Mouse (Mus musculus) hindbrain, postnatal 0 days (tissue): Measurements from ENCODE around the gene Asap2. TPM values are rescaled to one million over a fixed set of nuclear protein-coding genes. Genes with fewer than 3 reads are reported as not detected.

Source experiments
- ATAC-seq: fragments of 200-750 bp; cut with Nextera tagmentation; 2 replicates; pipeline ENCODE4 v1.8.0; 2017; ENCODE audit warnings: mild to moderate bottlenecking, moderate TSS enrichment, moderate library complexity
- DNase-seq: peaks from one replicate; pipeline ENCODE4 v3.0.0-alpha.2; 2015; ENCODE audit warnings: low spot score
- H3K27ac ChIP-seq: fragments of 300-500 bp; sonication (generic); 2 replicates; pipeline ENCODE4 v1.5.1; 2014; ENCODE audit warnings: mild to moderate bottlenecking
- H3K27me3 ChIP-seq: fragments of 300-500 bp; sonication (generic); 2 replicates; pipeline ENCODE4 v1.6.1; 2014; ENCODE audit warnings: low read length, mixed read lengths; ENCODE audit not compliant: insufficient read depth
- H3K36me3 ChIP-seq: fragments of 300-500 bp; sonication (generic); 2 replicates; pipeline ENCODE4 v1.6.1; 2014; ENCODE audit warnings: low read length, mixed read lengths; ENCODE audit not compliant: insufficient read depth
- H3K4me1 ChIP-seq: fragments of 300-500 bp; sonication (generic); 2 replicates; pipeline ENCODE4 v1.6.1; 2014; ENCODE audit warnings: antibody characterized with exemption, low read length, mixed read lengths; ENCODE audit not compliant: insufficient read depth
- H3K4me2 ChIP-seq: fragments of 300-500 bp; sonication (generic); 2 replicates; pipeline ENCODE4 v1.6.1; 2014; ENCODE audit warnings: low read depth, mild to moderate bottlenecking, low read length, moderate library complexity, mixed read lengths
- H3K4me3 ChIP-seq: fragments of 300-500 bp; sonication (generic); 2 replicates; pipeline ENCODE4 v1.5.1; 2014; ENCODE audit warnings: low read length
- H3K9ac ChIP-seq: fragments of 300-500 bp; sonication (generic); replicated peaks from 2 replicates; pipeline ENCODE4 v1.6.1; 2014; ENCODE audit warnings: mild to moderate bottlenecking, low read length, moderate library complexity, mixed read lengths
- H3K9me3 ChIP-seq: fragments of 300-500 bp; sonication (generic); 2 replicates; pipeline ENCODE4 v1.6.1; 2016; ENCODE audit warnings: low read length, mixed read lengths
- CTCF ChIP-seq: IDR thresholded peaks from 2 replicates; pipeline ENCODE4 v1.5.1; 2016; ENCODE audit warnings: antibody characterized with exemption, control low read depth, low read depth
- WGBS: fragments of 180-500 bp; shearing (Covaris S2); extraction: QIAGEN DNeasy Blood & Tissue Kit; methylation state at CpG from one replicate; pipeline ENCODE4 v1.1.7; 2014; 5-methylcytosine and 5-hydroxymethylcytosine counted together
- polyA plus RNA-seq: library from polyadenylated mRNA; unstranded; fragments of >200 nt; fragmentation: Nextera tagmentation; extraction: Ambion mirVana; gene quantifications from 2 replicates; pipeline ENCODE4 v1.2.1, GENCODE M21; 2015
- total RNA-seq: library from RNA; depleted of rRNA; stranded (reverse); fragments of >200 nt; gene quantifications from 2 replicates; pipeline ENCODE4 v1.2.3, GENCODE M21; 2014

Asap2 gene
- total and polyA plus RNA-seq, 2 experiments from 2014 or later, result 15.7 to 22.8 TPM

DNA sequence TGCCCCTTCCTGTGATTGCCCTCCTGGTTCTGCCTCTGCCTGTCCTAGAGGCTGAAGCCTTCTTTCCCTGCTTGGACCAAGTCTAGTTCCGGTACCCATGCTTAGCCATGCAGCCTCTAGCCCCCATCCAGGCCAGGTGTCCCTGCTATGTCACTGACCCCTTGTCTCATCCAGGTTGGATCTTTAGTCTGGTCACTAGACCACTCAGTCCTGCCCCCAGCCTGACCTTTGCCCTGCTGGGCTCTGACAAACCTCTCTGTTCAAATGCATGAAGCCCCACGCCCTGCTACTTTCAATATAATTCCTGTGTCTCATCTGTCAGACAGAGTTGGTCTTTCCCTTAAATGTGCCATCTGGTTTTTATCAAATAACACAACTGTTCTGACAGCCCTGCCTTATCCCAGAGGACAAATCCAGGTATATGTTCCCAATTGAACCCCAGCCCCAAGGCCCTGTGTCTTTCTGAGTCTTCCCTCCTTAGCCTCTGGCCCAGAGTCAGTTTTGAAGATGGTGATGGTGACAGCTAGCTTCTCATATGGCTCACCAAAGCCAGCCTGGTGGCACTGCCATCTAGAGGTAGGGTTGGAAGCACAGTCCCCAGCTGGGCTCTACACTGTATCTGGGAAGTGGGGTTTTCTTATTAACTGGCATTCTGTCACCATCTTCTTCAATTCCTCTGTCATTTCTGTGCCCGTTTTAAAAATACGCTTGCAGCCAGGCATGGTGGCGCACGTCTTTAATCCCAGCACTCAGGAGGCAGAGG, 270.4 kb downstream of the Asap2 start:
- 94% methylated on average over 6 of the region's 6 CpGs for WGBS
- peaks cover 32% of the 10 kb centered on the region; the same call in 1 of the 2 replicates for H3K36me3 ChIP-seq

DNA sequence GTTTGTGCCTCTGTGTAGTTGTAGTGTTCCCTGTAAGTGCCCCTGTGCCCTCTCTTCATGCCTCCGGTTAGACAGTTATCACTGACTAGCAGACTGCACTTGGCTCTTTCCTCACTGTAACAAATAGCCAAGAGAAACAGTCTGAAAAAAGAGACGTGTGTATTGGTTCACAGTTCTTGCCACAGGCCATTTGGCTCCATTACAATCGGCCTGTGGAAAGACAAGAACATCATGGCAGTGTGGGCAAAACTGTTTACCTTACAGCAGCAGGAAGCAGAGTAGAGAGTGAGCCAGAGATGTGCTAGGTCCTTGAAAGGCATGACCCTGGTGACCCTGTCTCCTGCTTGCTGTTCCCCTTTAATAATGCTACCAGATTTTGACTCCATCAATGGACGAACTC, 271.3 kb downstream of the Asap2 start:
- H3K9ac ChIP-seq, result no peak overlapping the region
- H3K9me3 ChIP-seq, result no peaks in the 10 kb centered on the region
- H3K27ac ChIP-seq, result no peak overlapping the region
- H3K4me1 ChIP-seq, result no peaks in the 10 kb centered on the region
- no peak for TF ChIP-seq CTCF
- ATAC-seq (no peak), DNase-seq (no peak)
- no peaks in the 10 kb centered on the region for H3K27me3 ChIP-seq
- H3K36me3 ChIP-seq, result peaks cover 32% of the 10 kb centered on the region; the same call in 1 of the 2 replicates
- no peak overlapping the region for H3K4me2 ChIP-seq
- 79% methylated on average over 4 of the region's 4 CpGs for WGBS
- H3K4me3 ChIP-seq, result no peak overlapping the region

More for the DNA sequence above, 270.4 kb downstream of the Asap2 start:
- DNase-seq, result no peak
- Histone ChIP-seq H3K9me3 (no peaks in the 10 kb centered on the region), H3K4me2 (no peak overlapping the region), H3K4me3 (no peak overlapping the region), H3K4me1 (no peaks in the 10 kb centered on the region), H3K27me3 (no peaks in the 10 kb centered on the region), H3K9ac (no peak overlapping the region), H3K27ac (no peak overlapping the region)
- ATAC-seq, result no peak
- peak; percentile 51 for TF ChIP-seq CTCF

DNA sequence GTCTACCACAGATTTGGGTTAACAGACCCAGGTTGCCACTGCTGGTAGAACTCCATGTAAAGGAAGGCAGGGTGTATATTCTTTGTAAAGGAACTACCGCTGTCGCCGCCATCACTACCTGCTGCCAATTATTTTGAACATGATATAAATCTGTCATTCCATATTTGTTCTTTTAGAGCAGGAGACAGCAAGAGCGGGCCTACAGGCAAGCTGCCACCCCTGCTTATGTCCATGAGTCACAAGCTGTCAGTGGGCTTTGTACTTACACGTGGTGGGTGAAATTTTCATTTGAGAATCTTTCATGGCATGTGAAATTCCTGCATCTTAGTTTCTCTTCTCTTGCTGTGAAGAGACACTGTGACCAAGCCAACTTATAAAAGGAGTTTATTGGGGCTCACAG, 273.0 kb downstream of the Asap2 start:
- peaks cover 28% of the 10 kb centered on the region; the same call in 1 of the 2 replicates for H3K36me3 ChIP-seq
- ATAC-seq (no peak), DNase-seq (no peak)
- H3K9me3 ChIP-seq, result no peaks in the 10 kb centered on the region
- TF ChIP-seq CTCF, result no peak
- no peak overlapping the region for H3K4me2 ChIP-seq
- H3K4me1 ChIP-seq, result no peaks in the 10 kb centered on the region
- no peak overlapping the region for H3K4me3 ChIP-seq
- WGBS, result 97% methylated on average over 5 of the region's 5 CpGs
- no peaks in the 10 kb centered on the region for H3K27me3 ChIP-seq
- H3K9ac ChIP-seq, result no peak overlapping the region
- no peak overlapping the region for H3K27ac ChIP-seq

DNA sequence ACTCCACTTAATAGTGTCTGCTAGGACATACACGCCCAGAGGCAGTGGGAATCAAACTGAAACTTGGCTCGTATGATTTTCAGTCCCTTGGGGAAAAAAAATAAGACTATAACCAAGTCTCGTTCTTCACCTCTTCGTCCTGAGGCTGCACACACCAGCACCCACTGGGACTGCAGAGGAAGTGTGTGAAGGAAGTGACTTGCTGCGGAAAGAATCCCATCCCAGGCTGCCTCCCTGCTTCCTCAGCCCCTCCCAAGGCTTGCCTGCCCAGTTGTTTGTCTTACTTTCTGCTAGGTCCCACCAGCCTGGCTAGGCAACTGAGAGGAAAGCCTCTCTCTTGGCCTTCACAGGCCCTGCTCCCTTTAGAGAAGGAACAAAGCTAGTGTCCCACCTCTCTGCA, 274.0 kb downstream of the Asap2 start:
- Histone ChIP-seq H3K36me3 (peaks cover 27% of the 10 kb centered on the region; the same call in 1 of the 2 replicates), H3K9ac (no peak overlapping the region), H3K4me1 (no peaks in the 10 kb centered on the region), H3K4me2 (no peak overlapping the region), H3K9me3 (no peaks in the 10 kb centered on the region), H3K27me3 (no peaks in the 10 kb centered on the region), H3K4me3 (no peak overlapping the region), H3K27ac (no peak overlapping the region)
- TF ChIP-seq CTCF, result no peak
- 83% methylated on average over 5 of the region's 5 CpGs for WGBS
- no peak for ATAC-seq
- DNase-seq, result no peak

DNA sequence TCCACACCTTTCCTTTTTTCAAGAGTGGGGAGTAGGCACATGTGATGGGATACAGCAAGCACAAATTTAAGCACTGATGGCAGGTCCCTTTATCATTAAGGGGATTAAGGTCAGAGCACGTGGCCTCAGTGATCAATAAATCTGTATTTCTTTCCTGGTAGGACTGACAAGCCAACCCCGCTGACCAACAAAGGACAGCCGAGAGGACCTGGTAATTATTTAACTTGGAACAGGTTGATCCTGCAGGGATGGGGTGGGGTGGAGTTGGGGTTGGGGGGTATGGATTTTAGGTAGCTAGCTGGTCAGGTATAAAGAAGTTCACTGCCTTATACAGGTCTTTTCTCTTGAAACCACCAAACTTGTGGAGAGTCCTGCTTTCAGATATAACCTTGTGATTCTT, 274.7 kb downstream of the Asap2 start:
- 82% methylated on average over 3 of the region's 3 CpGs for WGBS
- H3K27ac ChIP-seq, result no peak overlapping the region
- no peak for TF ChIP-seq CTCF
- H3K36me3 ChIP-seq, result peaks cover 25% of the 10 kb centered on the region; the same call in 1 of the 2 replicates
- no peaks in the 10 kb centered on the region for H3K9me3 ChIP-seq
- ATAC-seq (no peak), DNase-seq (no peak)
- H3K9ac ChIP-seq, result no peak overlapping the region
- no peaks in the 10 kb centered on the region for H3K27me3 ChIP-seq
- no peaks in the 10 kb centered on the region for H3K4me1 ChIP-seq
- H3K4me2 ChIP-seq, result no peak overlapping the region
- H3K4me3 ChIP-seq, result no peak overlapping the region

DNA sequence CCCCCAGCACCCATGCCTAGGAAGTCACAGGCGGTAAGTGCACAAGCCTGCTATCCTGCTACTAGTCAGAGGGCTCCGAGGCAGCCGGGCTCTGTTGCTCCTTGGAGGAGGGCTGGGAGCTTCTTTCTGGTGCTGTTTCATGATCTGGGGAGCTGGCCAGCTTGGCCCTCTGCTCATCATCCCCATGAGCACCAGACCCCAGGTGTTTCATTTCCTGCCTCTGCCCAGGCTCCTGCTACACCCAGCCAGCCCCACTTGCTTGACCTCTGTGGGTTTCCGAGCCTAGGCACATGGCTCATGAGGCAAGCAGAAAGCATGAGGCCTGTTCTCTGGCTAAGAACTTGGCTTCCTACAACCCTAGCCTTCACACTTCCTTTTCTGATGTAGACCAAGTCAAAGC, 275.2 kb downstream of the Asap2 start:
- no peak overlapping the region for H3K4me3 ChIP-seq
- H3K27me3 ChIP-seq, result no peaks in the 10 kb centered on the region
- H3K4me2 ChIP-seq, result no peak overlapping the region
- no peak for ATAC-seq
- H3K9ac ChIP-seq, result no peak overlapping the region
- TF ChIP-seq CTCF, result no peak
- no peak for DNase-seq
- no peak overlapping the region for H3K27ac ChIP-seq
- WGBS, result 93% methylated on average over 4 of the region's 4 CpGs
- H3K9me3 ChIP-seq, result no peaks in the 10 kb centered on the region
- H3K4me1 ChIP-seq, result no peaks in the 10 kb centered on the region
- H3K36me3 ChIP-seq, result peaks cover 26% of the 10 kb centered on the region
